Mouse (Mus musculus) midbrain, embryonic 15.5 days (tissue): ENCODE results near the gene Slc39a13. TPM values are rescaled to one million over a fixed set of nuclear protein-coding genes. Genes with fewer than 3 reads are reported as not detected.

Experiments
- ATAC-seq: fragments of 200-750 bp; cut with Nextera tagmentation; replicated peaks from 2 replicates; pipeline ENCODE4 v1.8.0; 2017; ENCODE audit warnings: moderate TSS enrichment
- H3K27ac ChIP-seq: fragments of 300-500 bp; sonication (generic); 2 replicates; pipeline ENCODE4 v1.5.1; 2015; ENCODE audit warnings: mild to moderate bottlenecking, inconsistent platforms
- H3K27me3 ChIP-seq: fragments of 300-500 bp; sonication (generic); replicated peaks from 2 replicates; pipeline ENCODE4 v1.6.1; 2015; ENCODE audit warnings: inconsistent platforms
- H3K36me3 ChIP-seq: fragments of 300-500 bp; sonication (generic); replicated peaks from 2 replicates; pipeline ENCODE4 v1.6.1; 2015; ENCODE audit warnings: inconsistent platforms
- H3K4me1 ChIP-seq: fragments of 300-500 bp; sonication (generic); 2 replicates; pipeline ENCODE4 v1.6.1; 2015; ENCODE audit warnings: inconsistent platforms
- H3K4me2 ChIP-seq: fragments of 300-500 bp; sonication (generic); 2 replicates; pipeline ENCODE4 v1.6.1; 2015; ENCODE audit warnings: inconsistent platforms, mild to moderate bottlenecking, moderate library complexity
- H3K4me3 ChIP-seq: fragments of 300-500 bp; sonication (generic); 2 replicates; pipeline ENCODE4 v1.5.1; 2015; ENCODE audit warnings: mild to moderate bottlenecking, inconsistent platforms
- H3K9ac ChIP-seq: fragments of 300-500 bp; sonication (generic); 2 replicates; pipeline ENCODE4 v1.6.1; 2015; ENCODE audit warnings: mild to moderate bottlenecking, inconsistent platforms
- H3K9me3 ChIP-seq: fragments of 300-500 bp; sonication (generic); 2 replicates; pipeline ENCODE4 v1.6.1; 2016; ENCODE audit warnings: inconsistent platforms
- WGBS: fragments of 180-500 bp; shearing (Covaris S2); methylation state at CpG from one replicate; pipeline ENCODE4 v1.1.7; 2015; ENCODE audit warnings: mixed read lengths; 5-methylcytosine and 5-hydroxymethylcytosine counted together
- polyA plus RNA-seq: library from polyadenylated mRNA; unstranded; fragments of >200 nt; fragmentation: Nextera tagmentation; extraction: Ambion mirVana; gene quantifications from 2 replicates; pipeline ENCODE4 v1.2.1, GENCODE M21; 2015

Gene Slc39a13
- polyA plus RNA-seq, 1 experiment from 2014 or later, result 36.8 TPM

GRCm38 (mm10) chr2:91086392-91087237, 16.4 kb upstream of the Slc39a13 start:
- no peak overlapping the region for H3K4me2 ChIP-seq
- WGBS, result 57% methylated on average over 9 of the region's 9 CpGs
- no peaks in the 10 kb centered on the region for H3K27me3 ChIP-seq
- no peaks in the 10 kb centered on the region for H3K9me3 ChIP-seq
- H3K27ac ChIP-seq, result no peak overlapping the region
- H3K36me3 ChIP-seq, result no peaks in the 10 kb centered on the region
- no peak overlapping the region for H3K9ac ChIP-seq
- ATAC-seq, result no peak
- H3K4me3 ChIP-seq, result no peak overlapping the region
- H3K4me1 ChIP-seq, result no peaks in the 10 kb centered on the region

GRCm38 (mm10) chr2:91085494-91086391, 15.5 kb upstream of the Slc39a13 start:
- Histone ChIP-seq H3K27me3 (no peaks in the 10 kb centered on the region), H3K27ac (no peak overlapping the region), H3K9ac (no peak overlapping the region), H3K9me3 (no peaks in the 10 kb centered on the region), H3K36me3 (no peaks in the 10 kb centered on the region), H3K4me1 (no peaks in the 10 kb centered on the region), H3K4me2 (no peak overlapping the region), H3K4me3 (no peak overlapping the region)
- 87% methylated on average over 14 of the region's 14 CpGs for WGBS
- no peak for ATAC-seq

- H3K4me1 ChIP-seq, result no peaks in the 10 kb centered on the region
- WGBS, result 83% methylated on average over 15 of the region's 15 CpGs
- no peak overlapping the region for H3K4me3 ChIP-seq
- H3K27ac ChIP-seq, result no peak overlapping the region
- ATAC-seq, result no peak
- H3K27me3 ChIP-seq, result no peaks in the 10 kb centered on the region
- H3K9ac ChIP-seq, result no peak overlapping the region
- H3K36me3 ChIP-seq, result no peaks in the 10 kb centered on the region
- H3K9me3 ChIP-seq, result no peaks in the 10 kb centered on the region
- no peak overlapping the region for H3K4me2 ChIP-seq
Measured at GRCm38 (mm10) chr2:91084179-91084820, 14.1 kb upstream of the Slc39a13 start.

- H3K9ac ChIP-seq, result no peak overlapping the region
- 43% methylated on average over 1 of the region's 1 CpGs for WGBS
- H3K4me2 ChIP-seq, result no peak overlapping the region
- no peak overlapping the region for H3K4me3 ChIP-seq
- no peak overlapping the region for H3K27ac ChIP-seq
- no peaks in the 10 kb centered on the region for H3K36me3 ChIP-seq
- H3K9me3 ChIP-seq, result no peaks in the 10 kb centered on the region
- peaks cover 6% of the 10 kb centered on the region for H3K4me1 ChIP-seq
- ATAC-seq, result no peak
- H3K27me3 ChIP-seq, result no peaks in the 10 kb centered on the region
Measured at GRCm38 (mm10) chr2:91083366-91083940, 13.2 kb upstream of the Slc39a13 start.

GRCm38 (mm10) chr2:91082844-91083243, 12.6 kb upstream of the Slc39a13 start:
- 73% methylated on average over 11 of the region's 11 CpGs for WGBS
- Histone ChIP-seq H3K36me3 (no peaks in the 10 kb centered on the region), H3K27ac (no peak overlapping the region), H3K4me1 (peaks cover 6% of the 10 kb centered on the region), H3K4me3 (no peak overlapping the region), H3K27me3 (no peaks in the 10 kb centered on the region), H3K9me3 (no peaks in the 10 kb centered on the region), H3K4me2 (no peak overlapping the region), H3K9ac (no peak overlapping the region)
- no peak for ATAC-seq

GRCm38 (mm10) chr2:91081775-91082695, 11.8 kb upstream of the Slc39a13 start, which contains the start of gene Spi1:
TSS of gene Spi1 (plus strand) at chr2:91082390.
- peaks cover 6% of the 10 kb centered on the region for H3K4me1 ChIP-seq
- H3K36me3 ChIP-seq, result no peaks in the 10 kb centered on the region
- no peak within 1 kb of the TSS for H3K4me2 ChIP-seq
- no peak for ATAC-seq
- H3K27ac ChIP-seq, result no peak within 1 kb of the TSS
- H3K4me3 ChIP-seq, result no peak within 1 kb of the TSS
- WGBS, result 83% methylated on average over 13 of the region's 13 CpGs
- no peak within 1 kb of the TSS for H3K9ac ChIP-seq
- no peaks in the 10 kb centered on the region for H3K27me3 ChIP-seq
- H3K9me3 ChIP-seq, result no peaks in the 10 kb centered on the region

GRCm38 (mm10) chr2:91080784-91081513, 10.7 kb upstream of the Slc39a13 start:
- Histone ChIP-seq H3K9me3 (no peaks in the 10 kb centered on the region), H3K4me3 (no peak overlapping the region), H3K4me1 (peaks cover 6% of the 10 kb centered on the region), H3K36me3 (no peaks in the 10 kb centered on the region), H3K27me3 (no peaks in the 10 kb centered on the region), H3K4me2 (no peak overlapping the region), H3K27ac (no peak overlapping the region), H3K9ac (no peak overlapping the region)
- no peak for ATAC-seq
- WGBS, result 75% methylated on average over 8 of the region's 8 CpGs

GRCm38 (mm10) chr2:91079026-91079384, 8.8 kb upstream of the Slc39a13 start:
- Histone ChIP-seq H3K27ac (peak overlapping the region; percentile 3; the same call in 1 of the 2 replicates), H3K36me3 (no peaks in the 10 kb centered on the region), H3K4me3 (peak overlapping the region; percentile 39), H3K4me2 (peak overlapping the region; percentile 74), H3K9ac (peak overlapping the region; percentile 41), H3K27me3 (no peaks in the 10 kb centered on the region), H3K9me3 (no peaks in the 10 kb centered on the region), H3K4me1 (peaks cover 6% of the 10 kb centered on the region)
- ATAC-seq, result 0 out of 2 replicates have a peak, but pooled peaks have one; percentile 5
- WGBS, result 28% methylated on average over 5 of the region's 5 CpGs

GRCm38 (mm10) chr2:91078314-91079025, 8.3 kb upstream of the Slc39a13 start:
- peaks cover 6% of the 10 kb centered on the region for H3K4me1 ChIP-seq
- under 1% methylated on average over 32 of the region's 36 CpGs for WGBS
- H3K36me3 ChIP-seq, result no peaks in the 10 kb centered on the region
- peak overlapping the region; percentile 39 for H3K4me3 ChIP-seq
- peak; percentile 84 for ATAC-seq
- H3K27ac ChIP-seq, result peak overlapping the region; percentile 3; the same call in 1 of the 2 replicates
- no peaks in the 10 kb centered on the region for H3K27me3 ChIP-seq
- H3K4me2 ChIP-seq, result peak overlapping the region; percentile 74
- peak overlapping the region; percentile 41 for H3K9ac ChIP-seq
- H3K9me3 ChIP-seq, result no peaks in the 10 kb centered on the region

GRCm38 (mm10) chr2:91077957-91078313, 7.7 kb upstream of the Slc39a13 start:
- H3K27ac ChIP-seq, result no peak overlapping the region
- WGBS, result 14% methylated on average over 12 of the region's 12 CpGs

More at GRCm38 (mm10) chr2:91077957-91078313, 7.7 kb upstream of the Slc39a13 start:
- Histone ChIP-seq H3K4me2 (peak overlapping the region; percentile 74), H3K9ac (peak overlapping the region; percentile 41), H3K4me3 (peak overlapping the region; percentile 39), H3K4me1 (peaks cover 6% of the 10 kb centered on the region), H3K9me3 (no peaks in the 10 kb centered on the region), H3K36me3 (no peaks in the 10 kb centered on the region), H3K27me3 (no peaks in the 10 kb centered on the region)
- peak; percentile 53 for ATAC-seq
